Mouse (Mus musculus): ENCODE results near the gene Mllt11.

DNA sequence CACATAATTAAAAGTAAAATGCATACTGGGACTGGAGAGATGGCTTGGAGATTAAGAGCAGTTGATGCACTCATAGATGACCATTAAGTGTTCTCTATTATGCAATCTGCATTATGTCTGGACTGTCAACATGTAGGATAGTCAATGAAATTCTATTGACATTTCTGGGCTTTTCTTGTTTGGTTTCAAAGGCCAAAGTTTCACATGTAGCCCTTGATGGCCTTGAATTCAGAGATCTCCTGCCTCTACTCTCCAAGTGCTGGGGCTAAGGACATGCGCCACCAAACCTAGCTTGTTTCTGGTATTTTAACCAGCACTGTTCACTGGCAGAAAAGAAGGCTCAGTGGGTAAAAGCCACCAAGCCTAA, 18.4 kb downstream of the Mllt11 start:
- no peak for TF ChIP-seq CTCF (IDR thresholded peaks at IDR 0.05; ENCODE audit: control insufficient read depth, insufficient read depth, insufficient read length)
- TF ChIP-seq MAX (IDR thresholded peaks at IDR 0.05), result no peak
- TF ChIP-seq MYOD1 (IDR thresholded peaks at IDR 0.05; ENCODE audit: control insufficient read depth, insufficient read length, low read depth), result no peak
- TF ChIP-seq MYOG (IDR thresholded peaks at IDR 0.05; ENCODE audit: control insufficient read depth, extremely low read depth, insufficient read length), result no peak
- no peak for TF ChIP-seq CEBPB (IDR thresholded peaks at IDR 0.05; ENCODE audit: low read depth)
- no peak for TF ChIP-seq USF1 (IDR thresholded peaks at IDR 0.05; ENCODE audit: low read depth)

All from C2C12 (cell line).